Mouse (Mus musculus): Measurements from ENCODE around the gene Acot7.

The Acot7 gene

DNA sequence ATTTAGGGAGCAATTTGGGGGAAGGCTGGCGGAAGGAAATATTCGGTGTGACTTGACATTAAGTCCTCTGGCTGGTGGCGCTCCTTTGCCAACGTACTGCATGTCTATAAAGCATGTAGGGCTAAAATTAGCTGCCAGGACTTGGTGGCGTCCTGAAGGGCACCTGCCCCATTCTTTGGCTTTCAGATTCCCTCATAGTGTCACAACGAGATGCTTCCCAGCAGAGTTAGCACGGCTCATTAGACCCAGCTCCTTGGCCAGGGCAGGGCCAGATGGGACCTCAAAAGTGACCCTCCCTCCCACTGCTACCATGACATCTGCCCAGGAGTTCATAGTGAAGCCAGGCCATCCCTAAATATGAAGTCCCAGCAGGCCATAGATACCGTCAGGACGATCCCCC lies 92.7 kb downstream of the Acot7 start:
- in situ Hi-C loops (cut with MboI; ENCODE audit: low sequenced_read_pairs) = no loop called here

DNA sequence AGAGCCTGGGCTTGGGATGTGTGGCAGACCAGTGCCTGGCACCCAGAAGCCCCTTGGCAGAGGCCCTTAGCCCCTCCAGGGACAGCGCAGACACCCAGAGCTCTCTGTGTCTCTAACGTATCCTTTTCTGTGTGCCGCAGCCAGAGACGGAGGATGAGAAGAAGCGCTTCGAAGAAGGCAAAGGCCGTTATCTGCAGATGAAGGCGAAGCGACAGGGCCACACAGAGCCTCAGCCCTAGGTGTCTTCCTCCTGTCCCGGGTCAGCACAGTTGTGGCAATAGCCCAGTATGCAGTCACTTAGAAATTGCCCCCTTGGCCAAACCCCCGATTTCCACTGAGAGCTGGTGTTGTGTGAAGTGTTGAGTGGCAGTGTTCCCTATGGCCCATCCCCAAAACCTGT lies 93.4 kb downstream of the Acot7 start:
- in situ Hi-C loops (cut with MboI; ENCODE audit: low sequenced_read_pairs) = no loop called here

DNA sequence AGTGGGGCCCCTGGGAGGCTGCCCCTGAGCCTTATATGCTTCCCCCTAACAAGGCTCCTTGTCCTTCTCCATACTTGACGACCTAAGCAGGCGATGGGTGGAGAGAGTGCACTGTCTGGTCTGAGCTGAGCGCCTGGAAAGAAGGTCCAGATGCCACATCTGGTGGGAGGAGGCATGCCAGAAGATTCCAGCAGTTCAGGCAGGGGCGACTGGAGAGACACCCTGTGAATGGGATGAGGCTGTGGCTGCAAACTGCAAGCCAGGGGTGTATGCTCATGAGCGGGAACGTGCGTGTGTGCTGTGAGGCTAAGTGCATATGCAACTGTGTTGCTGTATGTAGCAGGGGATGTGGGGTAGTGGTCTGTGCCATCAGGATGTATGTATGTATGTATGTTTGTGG lies 94.1 kb downstream of the Acot7 start:
- in situ Hi-C loops (cut with MboI; ENCODE audit: low sequenced_read_pairs) = no loop called here

DNA sequence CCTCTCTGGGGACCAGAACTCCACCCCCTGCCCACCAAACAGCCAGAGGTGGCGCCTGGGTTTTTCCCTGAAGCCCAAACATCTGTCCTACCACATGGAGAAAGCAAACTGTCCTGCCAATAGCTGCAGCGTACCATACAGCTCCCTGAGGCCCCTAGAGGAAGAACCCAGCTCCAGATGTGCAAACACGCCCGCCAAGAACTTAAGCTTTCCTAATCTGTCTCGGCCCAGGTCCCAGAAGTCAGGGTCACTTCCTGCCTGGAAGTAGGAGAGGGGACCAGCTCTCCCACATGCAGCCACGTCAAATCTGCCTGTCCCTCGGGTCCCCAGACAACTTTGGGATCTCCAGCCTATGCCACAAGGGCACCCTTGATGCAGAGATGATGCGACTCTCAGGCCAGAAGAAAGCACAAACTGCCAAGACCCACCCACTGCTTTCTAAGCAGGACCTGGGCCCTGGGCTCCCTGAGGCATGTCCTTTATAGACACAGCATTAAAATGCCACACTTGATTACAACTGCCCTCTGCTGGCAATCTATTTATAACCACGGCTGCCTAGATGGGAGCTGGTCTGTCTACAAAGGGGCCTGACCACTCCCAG lies 94.6 kb downstream of the Acot7 start:
- in situ Hi-C loops (cut with MboI; ENCODE audit: low sequenced_read_pairs) = no loop called here

DNA sequence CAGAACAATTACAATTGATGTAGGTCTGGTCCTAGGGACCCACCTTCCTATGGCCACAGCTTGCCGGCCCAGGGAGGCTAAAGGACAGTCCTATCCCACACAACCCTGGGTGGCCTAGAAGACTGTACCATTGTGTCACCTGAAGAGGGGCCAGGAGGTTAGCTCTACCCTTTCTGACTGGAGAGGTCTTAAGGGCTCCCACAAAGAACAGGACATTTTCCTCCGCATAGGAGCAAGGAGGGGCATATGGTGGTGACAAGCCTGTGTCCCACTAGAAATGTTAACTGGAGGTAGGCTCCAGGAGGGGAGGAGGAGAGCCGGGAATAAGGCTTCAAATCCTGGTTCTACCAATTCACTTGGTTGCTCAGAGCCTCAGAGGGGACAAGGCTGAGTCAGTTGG lies 95.3 kb downstream of the Acot7 start:
- in situ Hi-C loops (cut with MboI; ENCODE audit: low sequenced_read_pairs) = no loop called here

DNA sequence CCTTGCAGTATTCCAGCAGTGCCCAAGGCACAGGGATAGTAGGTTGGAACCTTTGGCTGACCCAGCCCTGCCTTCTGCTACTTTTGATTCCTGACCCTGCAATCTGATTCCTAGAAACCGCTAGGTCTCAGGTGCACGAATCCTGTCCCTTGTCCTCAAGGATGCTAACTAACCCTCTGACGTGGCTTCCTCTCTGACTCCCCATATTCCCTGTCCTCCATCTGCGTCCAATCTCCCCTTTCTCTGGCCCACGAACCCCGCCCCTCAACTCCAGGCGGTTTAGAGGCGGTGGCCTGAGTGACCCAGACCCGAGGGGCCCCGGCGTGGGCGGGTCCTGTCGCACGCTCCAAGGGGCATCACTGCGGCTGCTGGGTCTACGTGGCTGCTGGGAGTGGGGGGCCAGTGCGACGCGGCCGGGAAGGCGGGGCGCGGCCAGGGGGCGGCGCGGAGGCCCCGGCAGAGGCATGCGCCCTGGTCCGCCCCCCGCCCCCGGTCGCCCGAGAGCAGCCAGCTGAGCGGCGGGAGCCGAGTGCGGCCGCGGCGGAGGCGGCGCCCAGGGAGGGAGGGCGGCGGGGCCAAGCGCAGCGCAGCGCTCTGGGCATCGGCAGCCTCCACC lies 95.8 kb downstream of the Acot7 start, which contains the start of gene Gpr153:
Gene Gpr153 (plus strand): TSS at position 612 of the 616 bp plus-strand sequence.
- in situ Hi-C loops (cut with MboI; ENCODE audit: low sequenced_read_pairs) = no loop called here

DNA sequence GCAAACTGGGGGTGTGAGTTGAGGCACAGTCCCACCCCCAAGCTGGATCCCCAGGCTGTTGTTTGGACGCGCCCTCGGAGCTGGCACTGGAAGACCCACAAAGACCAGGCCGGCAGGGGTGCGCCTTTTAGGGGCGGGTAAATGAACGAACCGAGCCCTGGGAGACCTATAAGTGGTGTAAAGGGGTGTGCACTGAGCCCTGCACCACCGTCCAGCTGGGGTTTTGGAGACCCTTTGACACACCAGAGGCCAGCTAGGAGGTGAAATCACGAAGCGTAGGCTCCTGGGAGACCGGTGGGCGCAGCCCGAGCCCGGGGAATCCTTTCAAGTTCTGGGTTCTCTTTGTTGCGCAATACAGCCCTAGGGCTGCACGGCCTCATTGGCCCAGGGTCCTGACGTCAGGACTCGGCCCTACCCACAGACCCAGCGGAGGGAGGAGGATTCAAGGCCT lies 96.8 kb downstream of the Acot7 start:
- in situ Hi-C loops (cut with MboI; ENCODE audit: low sequenced_read_pairs) = no loop called here

DNA sequence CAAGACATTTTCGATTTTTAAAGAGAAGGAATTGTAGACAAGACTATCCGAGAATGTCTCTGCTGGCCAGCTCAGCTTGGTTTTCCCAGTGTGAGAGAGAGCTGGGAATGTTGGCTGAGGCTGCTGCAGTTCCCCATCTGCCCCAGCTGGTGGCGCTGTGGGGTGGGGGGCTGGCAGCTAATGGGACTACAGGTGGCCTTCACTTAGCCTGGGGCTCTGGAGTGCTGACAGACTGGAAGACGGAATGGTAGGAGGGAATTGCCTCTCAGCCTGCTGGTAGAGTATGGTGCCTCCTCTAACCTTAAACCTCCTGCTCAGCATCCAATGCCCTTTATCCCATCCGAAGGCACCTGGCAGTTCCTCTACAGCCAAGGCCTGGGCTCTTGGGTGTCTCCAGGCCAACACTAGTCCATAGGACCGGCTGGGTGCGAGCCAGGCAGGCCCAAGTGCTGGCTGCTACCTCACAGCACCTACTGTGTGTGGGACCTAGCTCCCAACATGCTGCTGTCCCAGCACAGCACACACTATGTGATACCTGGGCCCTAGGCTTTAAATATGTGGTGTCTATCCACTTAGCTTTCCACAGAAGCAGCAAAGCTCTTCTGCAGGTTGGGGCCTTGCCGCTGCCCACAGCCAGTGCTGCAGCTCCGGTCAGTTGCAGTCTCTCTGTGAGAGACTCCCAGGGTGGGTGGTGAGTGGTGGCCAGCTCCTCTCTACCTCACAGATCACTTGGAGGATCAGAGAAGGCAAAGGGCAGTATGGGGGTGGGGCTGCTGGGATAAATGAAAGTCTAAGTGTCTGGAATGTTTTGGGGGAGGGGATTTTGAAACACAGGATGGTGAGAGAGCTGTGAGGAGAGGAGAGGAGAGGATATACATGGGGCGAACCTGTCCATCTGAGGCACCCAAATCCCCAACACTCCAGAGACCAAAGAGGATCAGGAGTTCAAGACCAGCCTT lies 98.7 kb downstream of the Acot7 start:
- in situ Hi-C loops (cut with MboI; ENCODE audit: low sequenced_read_pairs) = no loop called here

DNA sequence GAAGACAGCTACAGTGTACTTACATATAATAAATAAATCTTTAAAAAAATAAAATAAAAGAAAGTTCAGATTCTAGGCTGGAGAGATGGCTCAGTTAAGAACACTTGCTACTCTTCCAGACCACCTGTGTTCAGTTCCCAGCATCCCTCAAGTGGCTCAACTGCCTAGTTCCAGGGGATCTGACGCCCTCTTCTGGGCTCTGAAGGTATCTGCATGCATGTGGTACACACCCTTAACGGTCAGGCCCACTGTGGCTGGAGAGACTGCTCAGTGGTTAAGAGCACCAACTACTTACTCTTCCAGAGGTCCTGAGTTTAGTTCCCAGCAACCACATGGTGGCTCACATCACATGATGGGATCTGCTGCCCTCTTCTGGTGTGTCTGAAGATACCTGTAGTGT lies 100.0 kb downstream of the Acot7 start:
- in situ Hi-C loops (cut with MboI; ENCODE audit: low sequenced_read_pairs) = no loop called here

DNA sequence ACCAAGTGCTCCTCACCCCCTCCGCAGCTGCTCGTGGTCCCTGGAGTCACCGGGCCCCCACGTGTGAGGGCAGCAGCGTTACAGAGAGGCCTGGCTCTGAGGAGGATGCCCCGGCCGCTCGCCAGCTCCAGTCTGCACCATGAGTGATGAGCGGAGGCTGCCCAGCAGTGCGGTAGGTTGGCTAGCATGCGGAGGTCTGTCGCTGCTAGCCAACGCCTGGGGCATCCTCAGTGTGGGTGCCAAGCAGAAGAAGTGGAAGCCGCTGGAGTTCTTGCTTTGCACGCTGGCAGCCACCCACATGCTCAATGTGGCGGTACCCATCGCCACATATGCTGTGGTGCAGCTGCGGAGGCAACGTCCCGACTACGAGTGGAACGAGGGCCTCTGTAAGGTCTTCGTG lies 101.1 kb downstream of the Acot7 start:
- in situ Hi-C loops (cut with MboI; ENCODE audit: low sequenced_read_pairs) = no loop called here

DNA sequence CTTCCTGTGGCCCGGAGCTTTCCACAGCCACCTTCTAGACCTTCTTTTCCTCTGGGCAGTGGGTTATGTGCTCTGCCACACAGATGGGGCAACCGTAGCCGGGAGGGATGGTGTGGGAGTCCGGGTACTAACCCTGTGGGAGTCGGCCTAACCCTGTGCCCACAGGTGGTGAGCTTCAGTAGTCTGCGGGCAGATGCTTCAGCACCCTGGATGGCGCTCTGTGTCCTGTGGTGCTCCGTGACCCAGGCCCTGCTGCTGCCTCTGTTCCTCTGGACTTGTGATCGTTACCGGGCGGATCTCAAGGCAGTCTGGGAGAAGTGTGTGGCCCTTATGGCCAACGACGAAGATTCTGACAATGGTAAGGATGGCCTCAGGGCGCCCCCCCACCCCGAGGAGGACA lies 103.7 kb downstream of the Acot7 start:
- in situ Hi-C loops (cut with MboI; ENCODE audit: low sequenced_read_pairs) = no loop called here

DNA sequence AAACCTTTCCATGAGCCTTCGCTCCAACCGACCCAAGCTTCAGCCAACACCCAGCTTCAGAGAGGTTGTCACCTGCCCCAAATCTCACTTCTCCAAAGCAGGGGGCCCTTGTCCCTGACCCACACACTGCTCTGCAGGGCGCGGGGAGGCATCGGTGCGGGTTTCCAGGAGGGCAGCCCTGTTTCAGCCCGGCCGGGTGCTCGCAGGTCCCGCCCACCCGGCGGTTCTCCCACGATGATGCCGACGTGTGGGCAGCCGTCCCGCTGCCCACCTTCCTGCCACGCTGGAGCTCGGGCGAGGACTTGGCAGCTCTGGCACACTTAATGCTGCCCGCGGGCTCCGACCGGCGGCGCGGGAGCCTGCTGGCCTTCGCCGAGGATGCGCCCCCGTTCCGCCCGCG lies 104.8 kb downstream of the Acot7 start:
- in situ Hi-C loops (cut with MboI; ENCODE audit: low sequenced_read_pairs) = no loop called here

DNA sequence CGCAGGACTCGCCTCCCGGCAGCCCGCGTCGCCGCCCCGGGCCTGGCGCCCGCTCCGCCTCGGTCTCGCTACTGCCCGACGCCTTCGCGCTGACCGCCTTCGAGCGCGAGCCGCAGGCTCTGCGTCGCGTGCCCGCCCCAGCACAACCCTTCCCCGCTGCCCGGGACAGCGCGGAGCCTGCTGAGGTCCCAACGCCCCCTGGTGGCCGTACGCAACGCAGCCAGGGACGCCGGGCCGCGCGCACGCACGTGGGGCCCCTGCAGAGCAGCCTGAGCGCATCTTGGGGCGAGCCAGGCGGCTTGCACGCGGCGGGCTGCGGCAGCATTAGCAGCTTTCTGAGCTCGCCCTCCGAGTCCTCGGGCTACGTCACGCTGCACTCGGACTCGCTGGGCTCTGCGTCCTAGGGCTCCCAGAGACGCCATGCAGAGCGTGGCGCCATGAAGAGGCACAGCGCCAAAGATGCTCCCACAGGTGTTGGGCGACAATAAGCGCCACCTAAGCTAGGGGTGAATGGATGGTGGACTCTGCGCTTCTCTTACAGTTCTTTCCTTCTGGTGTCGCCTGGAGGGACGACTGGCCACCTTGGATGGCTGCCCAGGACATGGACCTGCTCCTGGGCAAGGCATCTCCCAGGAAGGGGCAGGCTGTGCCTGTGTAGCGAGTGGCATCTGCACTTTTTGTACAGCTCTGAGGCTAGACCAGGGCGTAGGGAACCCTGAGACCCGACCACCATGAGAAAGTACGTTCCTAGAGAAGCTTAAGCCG lies 105.4 kb downstream of the Acot7 start:
- in situ Hi-C loops (cut with MboI; ENCODE audit: low sequenced_read_pairs) = no loop called here

DNA sequence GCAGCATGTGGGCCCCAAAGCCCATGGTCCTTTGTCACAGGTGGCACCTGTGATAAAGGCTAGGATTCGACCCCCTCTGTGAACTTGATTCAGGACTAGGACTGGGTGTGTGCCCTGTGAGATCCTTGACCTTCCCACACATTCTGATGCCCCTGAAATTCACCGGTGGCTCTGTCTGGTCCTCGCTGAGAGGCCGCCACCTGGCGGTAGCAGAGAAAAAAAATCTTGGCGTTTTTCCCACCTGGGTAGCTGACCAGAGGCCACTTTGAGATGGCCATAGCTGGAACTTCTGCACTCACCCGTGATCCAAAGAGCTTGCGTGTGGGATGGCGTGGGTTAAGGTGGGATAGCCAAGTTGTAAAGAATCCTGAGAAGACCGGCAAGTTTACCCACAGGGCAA lies 107.6 kb downstream of the Acot7 start:
- in situ Hi-C loops (cut with MboI; ENCODE audit: low sequenced_read_pairs) = no loop called here

DNA sequence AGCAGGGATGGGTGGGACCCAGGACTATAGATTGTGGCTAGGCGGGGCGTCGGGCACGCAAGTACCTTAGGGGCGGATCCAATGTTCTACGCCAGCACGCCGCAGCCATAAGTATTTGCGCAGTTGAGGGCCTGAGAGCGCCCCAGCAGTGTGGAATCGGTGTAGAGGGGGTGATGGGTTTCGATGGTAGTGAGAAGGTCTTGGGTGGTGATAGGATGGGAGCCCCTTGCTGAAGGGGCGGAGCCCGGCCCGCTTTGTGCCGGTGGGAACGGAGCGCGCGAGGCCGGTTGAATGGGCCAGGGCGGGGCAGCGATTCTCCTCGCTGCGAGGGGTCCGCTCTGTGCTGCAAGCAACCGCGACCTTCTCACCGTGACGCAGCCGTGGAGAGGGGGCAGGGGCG lies 108.2 kb downstream of the Acot7 start:
- in situ Hi-C loops (cut with MboI; ENCODE audit: low sequenced_read_pairs) = no loop called here

DNA sequence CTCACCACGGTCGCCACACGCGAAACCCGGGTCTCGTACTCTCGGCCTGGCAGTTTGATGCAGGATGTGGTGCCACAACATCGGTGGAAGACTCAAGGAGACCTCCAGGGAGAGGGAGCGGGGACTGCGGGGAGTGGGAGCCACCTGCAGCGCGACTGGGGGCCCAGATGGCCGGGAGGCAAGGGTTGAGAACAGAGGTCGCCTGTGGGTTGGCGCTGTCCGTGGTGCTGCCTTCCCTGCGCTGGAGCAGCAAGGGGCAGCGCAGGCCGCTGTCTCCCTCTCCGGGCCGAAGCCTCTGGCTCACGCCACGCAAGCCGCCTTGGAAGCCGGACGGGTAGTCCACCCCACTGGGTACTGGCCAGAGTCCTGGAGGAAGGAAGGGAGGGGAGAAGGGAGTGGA lies 109.0 kb downstream of the Acot7 start:
- in situ Hi-C loops (cut with MboI; ENCODE audit: low sequenced_read_pairs) = no loop called here

DNA sequence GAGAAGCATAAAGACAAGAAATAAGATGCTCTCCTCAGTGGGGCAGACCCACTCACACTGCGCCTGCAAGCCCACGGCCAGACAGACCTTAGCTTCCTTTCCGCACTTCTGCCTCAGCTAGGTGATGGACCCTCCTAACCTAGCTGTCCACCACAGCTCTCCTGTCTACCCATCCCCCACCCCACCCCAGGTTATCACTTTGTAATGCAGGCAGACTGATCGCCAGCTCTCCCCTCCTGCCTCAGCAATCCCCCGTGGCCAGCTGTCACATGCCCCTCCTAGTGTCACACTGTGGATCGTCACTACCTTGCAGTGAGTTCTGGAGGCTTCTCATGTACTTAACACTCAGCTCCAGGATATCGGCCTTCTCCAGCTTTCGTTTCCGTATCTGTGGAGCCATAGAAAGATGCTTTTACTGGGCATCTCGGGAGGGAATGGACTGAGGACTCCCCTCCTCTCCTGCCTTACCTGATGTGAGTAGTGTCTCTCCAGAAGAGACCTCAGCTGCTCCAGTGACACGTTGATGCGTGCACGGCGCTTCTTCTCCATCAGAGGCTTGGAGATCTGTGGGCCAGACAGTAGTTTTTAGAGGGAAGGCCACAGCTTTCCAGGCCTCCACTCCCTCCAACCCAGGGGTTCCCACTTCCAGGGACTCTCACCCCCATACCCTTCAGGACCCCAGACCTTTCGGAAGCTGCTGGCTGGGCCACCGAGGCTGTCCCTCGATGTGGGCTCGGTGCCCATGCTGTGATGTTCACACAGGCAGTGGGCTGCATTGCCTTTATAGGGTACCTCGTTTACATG lies 109.6 kb downstream of the Acot7 start:
- in situ Hi-C loops (cut with MboI; ENCODE audit: low sequenced_read_pairs) = no loop called here

DNA sequence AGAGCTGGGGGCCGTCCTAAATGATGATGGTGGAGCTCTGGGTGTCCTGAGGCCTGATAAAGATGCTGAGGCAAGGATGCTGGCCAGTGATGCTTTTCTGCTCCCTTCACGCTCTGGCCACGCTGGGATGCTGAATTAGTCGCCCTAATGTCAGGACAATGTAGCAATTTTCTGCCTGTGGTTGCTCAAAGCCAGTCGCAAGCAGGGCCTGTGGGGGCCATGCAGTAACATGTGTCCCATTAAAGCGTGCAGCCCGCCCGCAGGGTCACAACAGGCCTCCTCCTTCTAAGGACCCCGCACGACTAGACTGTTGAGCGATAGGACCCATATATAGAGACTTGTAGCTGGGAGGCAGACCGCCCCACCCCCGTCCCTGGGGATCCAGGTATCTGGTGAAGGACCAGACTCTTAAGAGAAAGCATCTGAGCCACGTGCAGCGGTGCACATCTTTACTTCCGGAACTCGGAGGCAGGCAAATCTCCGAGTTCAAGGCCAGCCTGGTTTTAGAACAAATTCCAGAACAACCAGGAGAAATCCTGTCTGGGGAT lies 110.5 kb downstream of the Acot7 start:
- in situ Hi-C loops (cut with MboI; ENCODE audit: low sequenced_read_pairs) = no loop called here

DNA sequence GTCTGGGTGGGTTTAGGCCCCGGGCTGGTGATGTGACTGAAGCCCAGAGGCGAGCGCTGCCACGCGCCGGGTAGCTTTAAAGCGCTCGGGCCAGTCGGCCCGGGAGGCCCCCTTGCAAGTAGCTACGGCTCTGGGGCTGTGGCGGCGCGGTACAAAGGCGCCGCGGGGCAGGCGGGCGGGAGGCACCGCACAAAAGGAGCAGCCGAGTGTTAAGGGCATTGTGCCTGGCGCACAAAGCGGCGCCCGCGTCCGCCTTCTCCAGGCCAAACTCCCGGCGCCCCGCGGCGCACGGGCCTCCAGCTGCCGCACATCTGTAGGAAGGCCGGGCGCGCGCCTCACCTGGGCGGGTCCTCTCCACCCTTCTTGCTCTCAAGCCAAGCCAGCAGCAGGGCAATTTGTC lies 112.5 kb downstream of the Acot7 start:
- in situ Hi-C loops (cut with MboI; ENCODE audit: low sequenced_read_pairs) = no loop called here

DNA sequence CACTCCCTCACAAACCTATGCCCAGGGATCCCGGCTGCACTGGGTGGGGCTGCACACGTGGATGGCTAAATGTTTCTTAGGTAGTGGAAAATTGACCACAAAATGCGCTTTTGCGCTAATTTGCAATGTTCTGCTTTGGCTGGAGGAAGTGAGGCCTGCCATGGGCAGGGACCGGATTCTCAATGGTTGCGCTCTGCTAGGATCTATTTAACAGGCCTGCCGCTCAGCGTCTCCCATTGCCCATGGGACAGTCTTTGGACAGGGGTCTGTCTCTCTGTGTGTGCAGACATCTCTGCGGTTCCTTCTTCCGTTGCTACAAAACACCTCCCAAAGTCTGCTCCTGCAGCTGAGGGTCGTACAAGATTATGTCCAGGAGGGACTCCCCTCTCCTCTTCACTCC lies 113.1 kb downstream of the Acot7 start:
- in situ Hi-C loops (cut with MboI; ENCODE audit: low sequenced_read_pairs) = no loop called here
